ENCODE assay signal across 21 mouse cellular contexts in genomic region chr7:112313211-112313610, GRCm38 (mm10).
DNase-seq lines count a peak whose midpoint lies in the region; ATAC-seq and TF ChIP-seq lines count a peak whose summit lies in the region.
"Had no signal": no experiment of that assay in that cellular context is flagged by ENCODE, and none has a peak within 500 bp of the region (broad histone marks: within the 10 kb centered on the region; RNA-seq: fewer than 3 reads in every experiment).

No protein-coding gene starts in this region.

- peak; percentile 29 for DNase-seq in kidney, adult 2 months
- DNase-seq in midbrain, embryonic 14.5 days, result no peak
- no peak for DNase-seq in spleen, postnatal 14 days (ENCODE audit: low spot score in 2 of 2)
- DNase-seq: adrenal gland, adult 2 months; cerebellum, adult 18-20 months; cerebellum, postnatal 14 days; forebrain, postnatal 0 days; gastrocnemius, postnatal 36 days; kidney, adult 11 months; kidney, postnatal 14 days; lung, postnatal 14 days; right cerebral cortex, adult 18-20 months; right cerebral cortex, postnatal 4 days; thymus, postnatal 25 days had no signal

- H3K4me1 ChIP-seq in heart, embryonic 15.5 days (replicated peaks), result peaks cover 60% of the 10 kb centered on the region
- H3K4me1 ChIP-seq in heart, embryonic 11.5 days (ENCODE audit: control insufficient read depth, insufficient read depth, low read length), result peaks cover 40% of the 10 kb centered on the region
- H3K4me1 ChIP-seq in kidney, adult 2 months (ENCODE audit: control insufficient read depth, insufficient read depth, low read length), result no peaks in the 10 kb centered on the region
- no peaks in the 10 kb centered on the region; the same call in 1 of the 2 replicates for H3K4me1 ChIP-seq in kidney, embryonic 16.5 days (ENCODE audit: insufficient read depth, low read length)
- H3K4me1 ChIP-seq in midbrain, embryonic 15.5 days, result peaks cover 5% of the 10 kb centered on the region; the same call in 1 of the 2 replicates
- peaks cover 3% of the 10 kb centered on the region; the same call in 1 of the 2 replicates for H3K4me1 ChIP-seq in midbrain, embryonic 14.5 days (ENCODE audit: control insufficient read depth, insufficient read depth, low read length)
- H3K4me1 ChIP-seq in neural tube, embryonic 15.5 days, result peaks cover 26% of the 10 kb centered on the region
- H3K4me1 ChIP-seq: stomach, embryonic 15.5 days had no signal

- no peak for ATAC-seq in heart, embryonic 15.5 days (replicated peaks; ENCODE audit: insufficient number of reproducible peaks, insufficient read depth, low FRiP score, low read depth)
- ATAC-seq in heart, embryonic 11.5 days (replicated peaks; ENCODE audit: insufficient number of reproducible peaks, low FRiP score, low TSS enrichment), result no peak
- ATAC-seq in kidney, embryonic 16.5 days (ENCODE audit: low FRiP score, low TSS enrichment), result no peak
- ATAC-seq in midbrain, embryonic 15.5 days (replicated peaks), result no peak
- no peak for ATAC-seq in midbrain, embryonic 14.5 days (ENCODE audit: low FRiP score, low TSS enrichment)
- ATAC-seq in neural tube, embryonic 15.5 days (ENCODE audit: low FRiP score), result no peak; the same call in 1 of the 2 replicates

- peaks cover 74% of the 10 kb centered on the region for H3K36me3 ChIP-seq in heart, embryonic 15.5 days
- peaks cover 46% of the 10 kb centered on the region for H3K36me3 ChIP-seq in heart, embryonic 11.5 days (ENCODE audit: control insufficient read depth, insufficient read depth, low read length)
- no peaks in the 10 kb centered on the region for H3K36me3 ChIP-seq in kidney, adult 2 months (ENCODE audit: control insufficient read depth, insufficient read depth, low read length)
- 0 out of 2 replicates have a peak, but pooled peaks cover 3% of the 10 kb centered on the region for H3K36me3 ChIP-seq in kidney, embryonic 16.5 days (ENCODE audit: insufficient read depth, low read length)
- no peaks in the 10 kb centered on the region for H3K36me3 ChIP-seq in midbrain, embryonic 15.5 days (replicated peaks)
- no peaks in the 10 kb centered on the region for H3K36me3 ChIP-seq in midbrain, embryonic 14.5 days (ENCODE audit: control insufficient read depth, insufficient read depth, low read length)
- no peaks in the 10 kb centered on the region for H3K36me3 ChIP-seq in neural tube, embryonic 15.5 days
- H3K36me3 ChIP-seq: forebrain, embryonic 10.5 days; stomach, embryonic 15.5 days had no signal

- H3K27ac ChIP-seq in heart, embryonic 15.5 days, result peak overlapping the region; percentile 54
- no peak overlapping the region; the same call in 1 of the 2 replicates for H3K27ac ChIP-seq in heart, embryonic 11.5 days (ENCODE audit: low read depth, low read length)
- no peak overlapping the region for H3K27ac ChIP-seq in kidney, adult 2 months (ENCODE audit: insufficient read depth, low read depth, low read length)
- H3K27ac ChIP-seq in kidney, embryonic 16.5 days (ENCODE audit: low read length), result no peak overlapping the region
- H3K27ac ChIP-seq in midbrain, embryonic 15.5 days, result peak overlapping the region; percentile 60; the same call in 1 of the 2 replicates
- no peak overlapping the region; the same call in 1 of the 2 replicates for H3K27ac ChIP-seq in midbrain, embryonic 14.5 days (replicated peaks; ENCODE audit: low read depth, low read length)
- H3K27ac ChIP-seq in neural tube, embryonic 15.5 days (replicated peaks), result peak overlapping the region; percentile 49; the same call in 1 of the 2 replicates
- H3K27ac ChIP-seq: forebrain, embryonic 10.5 days; stomach, embryonic 15.5 days had no signal

- no peak overlapping the region for H3K4me2 ChIP-seq in heart, embryonic 15.5 days
- H3K4me2 ChIP-seq in heart, embryonic 11.5 days, result no peak overlapping the region
- no peak overlapping the region for H3K4me2 ChIP-seq in kidney, embryonic 16.5 days (replicated peaks; ENCODE audit: low read depth, low read length)
- H3K4me2 ChIP-seq in midbrain, embryonic 15.5 days, result no peak overlapping the region
- H3K4me2 ChIP-seq in midbrain, embryonic 14.5 days (ENCODE audit: low read length), result no peak overlapping the region
- H3K4me2 ChIP-seq in neural tube, embryonic 15.5 days, result no peak overlapping the region
- H3K4me2 ChIP-seq: stomach, embryonic 15.5 days had no signal

- TF ChIP-seq POLR2A in kidney, adult 2 months (IDR thresholded peaks at IDR 0.05; ENCODE audit: low read depth, low read length), result no peak

- no peaks in the 10 kb centered on the region for H3K27me3 ChIP-seq in heart, embryonic 15.5 days
- no peaks in the 10 kb centered on the region for H3K27me3 ChIP-seq in heart, embryonic 11.5 days (ENCODE audit: control insufficient read depth, insufficient read depth, low read length)
- no peaks in the 10 kb centered on the region for H3K27me3 ChIP-seq in kidney, adult 2 months (replicated peaks; ENCODE audit: control insufficient read depth, insufficient read depth, low read length)
- no peaks in the 10 kb centered on the region for H3K27me3 ChIP-seq in kidney, embryonic 16.5 days (ENCODE audit: insufficient read depth, low read length)
- H3K27me3 ChIP-seq in midbrain, embryonic 15.5 days (replicated peaks), result no peaks in the 10 kb centered on the region
- no peaks in the 10 kb centered on the region for H3K27me3 ChIP-seq in midbrain, embryonic 14.5 days (ENCODE audit: control insufficient read depth, insufficient read depth, low read length)
- no peaks in the 10 kb centered on the region for H3K27me3 ChIP-seq in neural tube, embryonic 15.5 days (replicated peaks)
- H3K27me3 ChIP-seq: stomach, embryonic 15.5 days had no signal

- 52% methylated on average over 5 of the region's 5 CpGs for WGBS in heart, embryonic 15.5 days
- WGBS in heart, embryonic 11.5 days (ENCODE audit: insufficient replicate concordance), result 63% methylated on average over 5 of the region's 5 CpGs
- 58% methylated on average over 5 of the region's 5 CpGs for WGBS in kidney, adult 2 months
- WGBS in kidney, embryonic 16.5 days, result 50% methylated on average over 5 of the region's 5 CpGs
- 82% methylated on average over 5 of the region's 5 CpGs for WGBS in midbrain, embryonic 15.5 days
- WGBS in midbrain, embryonic 14.5 days, result 76% methylated on average over 5 of the region's 5 CpGs
- WGBS in neural tube, embryonic 15.5 days, result 68% methylated on average over 5 of the region's 5 CpGs

- no peak for TF ChIP-seq CTCF in kidney, adult 2 months (conservative IDR thresholded peaks at IDR 0.05; ENCODE audit: insufficient read depth, insufficient read length, low read depth, low read length)

- no peak overlapping the region for H3K4me3 ChIP-seq in heart, embryonic 15.5 days
- no peak overlapping the region for H3K4me3 ChIP-seq in heart, embryonic 11.5 days (ENCODE audit: low read depth, low read length)
- no peak overlapping the region for H3K4me3 ChIP-seq in kidney, adult 2 months (ENCODE audit: insufficient read depth, low read depth, low read length)
- H3K4me3 ChIP-seq in kidney, embryonic 16.5 days (ENCODE audit: low read length), result no peak overlapping the region
- no peak overlapping the region for H3K4me3 ChIP-seq in midbrain, embryonic 15.5 days
- H3K4me3 ChIP-seq in midbrain, embryonic 14.5 days (replicated peaks; ENCODE audit: low read depth, low read length), result no peak overlapping the region
- H3K4me3 ChIP-seq in neural tube, embryonic 15.5 days (replicated peaks), result no peak overlapping the region
- H3K4me3 ChIP-seq: forebrain, embryonic 10.5 days; stomach, embryonic 15.5 days had no signal

- no peaks in the 10 kb centered on the region for H3K9me3 ChIP-seq in heart, embryonic 15.5 days (replicated peaks)
- no peaks in the 10 kb centered on the region for H3K9me3 ChIP-seq in heart, embryonic 11.5 days (replicated peaks; ENCODE audit: control insufficient read depth, low read length)
- no peaks in the 10 kb centered on the region for H3K9me3 ChIP-seq in kidney, embryonic 16.5 days (ENCODE audit: low read length)
- no peaks in the 10 kb centered on the region for H3K9me3 ChIP-seq in midbrain, embryonic 15.5 days
- no peaks in the 10 kb centered on the region for H3K9me3 ChIP-seq in midbrain, embryonic 14.5 days (ENCODE audit: control insufficient read depth, low read length)
- H3K9me3 ChIP-seq in neural tube, embryonic 15.5 days (replicated peaks), result no peaks in the 10 kb centered on the region
- H3K9me3 ChIP-seq: forebrain, embryonic 10.5 days; stomach, embryonic 15.5 days had no signal

- H3K9ac ChIP-seq in heart, embryonic 15.5 days, result no peak overlapping the region
- H3K9ac ChIP-seq in heart, embryonic 11.5 days (ENCODE audit: low read depth, low read length), result no peak overlapping the region
- no peak overlapping the region for H3K9ac ChIP-seq in kidney, embryonic 16.5 days (replicated peaks; ENCODE audit: low read length)
- no peak overlapping the region for H3K9ac ChIP-seq in midbrain, embryonic 15.5 days
- H3K9ac ChIP-seq in midbrain, embryonic 14.5 days (replicated peaks; ENCODE audit: low read length), result no peak overlapping the region
- no peak overlapping the region for H3K9ac ChIP-seq in neural tube, embryonic 15.5 days (replicated peaks)
- H3K9ac ChIP-seq: forebrain, postnatal 0 days; stomach, embryonic 15.5 days had no signal

Comparison
In these comparisons a context has a peak if more than half of its experiments do, and no peak if none do; other contexts are left out.
1. H3K27ac ChIP-seq: peak in heart, embryonic 15.5 days (single experiment), midbrain, embryonic 15.5 days (single experiment) and neural tube, embryonic 15.5 days (single experiment); none in heart, embryonic 11.5 days (single experiment), kidney, adult 2 months (single experiment), kidney, embryonic 16.5 days (single experiment) and midbrain, embryonic 14.5 days (single experiment).